Mouse (Mus musculus): ENCODE data around the gene Rerg.

DNA sequence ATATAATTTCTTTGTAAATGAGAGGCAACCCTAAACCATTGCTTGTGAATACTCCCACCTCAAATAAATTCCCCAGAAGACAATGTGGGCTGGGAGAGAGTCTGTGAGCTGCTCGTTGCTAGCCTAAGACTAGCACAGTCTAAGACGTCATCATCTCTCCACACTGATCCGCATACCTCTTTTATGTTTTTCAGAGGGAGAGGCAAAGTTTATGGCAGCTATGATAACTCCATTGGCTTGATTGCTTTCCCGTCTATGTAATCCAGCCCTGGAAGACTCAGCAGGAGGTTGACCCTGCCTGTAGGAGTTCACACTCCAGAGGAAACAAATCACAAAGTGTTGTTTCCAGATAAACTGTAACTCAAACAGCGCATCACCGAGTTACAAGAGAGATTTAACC, 38.9 kb downstream of the Rerg start:
- TF ChIP-seq CTCF (IDR thresholded peaks at IDR 0.05; ENCODE audit: insufficient read depth, low read length) (no peak), POLR2A (IDR thresholded peaks at IDR 0.05; ENCODE audit: borderline replicate concordance, extremely low read depth, low read depth, low read length) (no peak)
